ENCODE assay signal across 9 mouse cellular contexts in the genomic region with DNA sequence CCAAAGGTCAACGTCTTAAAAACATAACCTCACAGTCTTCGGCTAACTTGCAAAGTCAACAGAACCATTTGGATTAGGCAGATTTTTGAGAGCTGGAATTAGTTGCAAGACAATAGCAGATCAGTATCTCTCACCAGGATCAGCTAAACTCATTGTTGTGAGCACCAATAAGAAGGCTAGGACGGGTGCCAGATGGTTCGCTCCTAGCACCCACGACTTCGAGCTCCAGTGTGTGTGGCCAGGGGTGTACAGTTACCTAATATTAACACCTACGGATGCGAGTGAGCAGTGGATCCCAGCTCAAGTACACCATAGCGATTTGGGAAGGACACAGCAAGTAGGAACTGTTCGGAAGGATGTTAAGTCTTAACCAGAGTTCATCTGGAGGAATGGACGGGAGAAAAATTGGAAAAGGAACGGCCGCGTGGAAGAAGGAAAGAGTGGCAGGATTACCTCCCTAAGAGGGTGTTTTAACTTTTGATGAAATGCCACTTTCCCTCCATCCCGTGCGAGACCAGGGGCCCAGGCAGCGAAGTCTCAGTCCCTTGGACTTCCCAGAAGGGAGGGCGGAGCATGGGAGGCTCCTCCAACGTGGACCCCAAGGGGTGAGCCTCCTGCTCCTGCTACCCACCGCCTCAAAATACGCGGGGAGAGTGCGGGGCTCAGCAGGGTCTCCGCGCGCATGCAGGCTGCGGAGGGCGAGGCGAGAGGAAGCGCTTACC. TPM values are rescaled to one million over a fixed set of nuclear protein-coding genes. Genes with fewer than 3 reads are reported as not detected.
DNase-seq lines count a peak whose midpoint lies in the region; ATAC-seq and TF ChIP-seq lines count a peak whose summit lies in the region.
"Had no signal": no experiment of that assay in that cellular context is flagged by ENCODE, and none has a peak within 500 bp of the region (broad histone marks: within the 10 kb centered on the region; RNA-seq: fewer than 3 reads in every experiment).

No protein-coding gene starts in this region.

- TF ChIP-seq CTCF in bone marrow, adult 2 months (IDR thresholded peaks at IDR 0.05; ENCODE audit: control insufficient read depth, insufficient read depth, low read length): no peak
- TF ChIP-seq CTCF in lung, adult 2 months (IDR thresholded peaks at IDR 0.05; ENCODE audit: insufficient read depth, low read length): no peak

- H3K27me3 ChIP-seq in forebrain, embryonic 13.5 days: no peaks in the 10 kb centered on the region
- no peaks in the 10 kb centered on the region for H3K27me3 ChIP-seq in intestine, embryonic 16.5 days (replicated peaks; ENCODE audit: control insufficient read depth, insufficient read depth, low read length)
- no peaks in the 10 kb centered on the region for H3K27me3 ChIP-seq in stomach, embryonic 14.5 days (ENCODE audit: control insufficient read depth, insufficient read depth, low read length)

- H3K9ac ChIP-seq in forebrain, embryonic 13.5 days: peak overlapping the region; percentile 76
- peak overlapping the region; percentile 86 for H3K9ac ChIP-seq in intestine, embryonic 16.5 days (ENCODE audit: low read depth, low read length)
- peak overlapping the region; percentile 45 for H3K9ac ChIP-seq in stomach, embryonic 14.5 days (replicated peaks; ENCODE audit: low read depth, low read length)

- no peaks in the 10 kb centered on the region for H3K9me3 ChIP-seq in forebrain, embryonic 13.5 days (replicated peaks)
- H3K9me3 ChIP-seq in intestine, embryonic 16.5 days (ENCODE audit: control insufficient read depth, low read length): no peaks in the 10 kb centered on the region
- H3K9me3 ChIP-seq in stomach, embryonic 14.5 days (ENCODE audit: control insufficient read depth, low read depth, low read length): no peaks in the 10 kb centered on the region
- H3K9me3 ChIP-seq: G1E had no signal

- peak overlapping the region; percentile 92 for H3K4me2 ChIP-seq in forebrain, embryonic 13.5 days
- peak overlapping the region; percentile 86 for H3K4me2 ChIP-seq in intestine, embryonic 16.5 days (ENCODE audit: low read depth, low read length)
- peak overlapping the region; percentile 90 for H3K4me2 ChIP-seq in stomach, embryonic 14.5 days (replicated peaks; ENCODE audit: low read depth, low read length)

- no peaks in the 10 kb centered on the region for H3K4me1 ChIP-seq in bone marrow, adult 2 months (ENCODE audit: control insufficient read depth, insufficient read depth, low read length)
- peaks cover 26% of the 10 kb centered on the region for H3K4me1 ChIP-seq in forebrain, embryonic 13.5 days
- no peaks in the 10 kb centered on the region for H3K4me1 ChIP-seq in intestine, embryonic 16.5 days (ENCODE audit: control insufficient read depth, insufficient read depth, low read length)
- H3K4me1 ChIP-seq in lung, adult 2 months (ENCODE audit: control insufficient read depth, insufficient read depth, low read length): peaks cover 8% of the 10 kb centered on the region; the same call in 1 of the 2 replicates
- peaks cover 5% of the 10 kb centered on the region for H3K4me1 ChIP-seq in stomach, embryonic 14.5 days (ENCODE audit: control insufficient read depth, insufficient read depth, low read length)

- ATAC-seq in forebrain, embryonic 13.5 days: peak; percentile 16
- peak; percentile 71 for ATAC-seq in intestine, embryonic 16.5 days
- peak; percentile 57 for ATAC-seq in stomach, embryonic 14.5 days (ENCODE audit: insufficient number of reproducible peaks, insufficient read depth, low FRiP score, low read depth)
- no peak; the same call in 1 of the 2 replicates for ATAC-seq in frontal cortex, adult (ENCODE audit: low TSS enrichment)

- 4% methylated on average over 30 of the region's 30 CpGs for WGBS in bone marrow, adult 2 months
- 3% methylated on average over 30 of the region's 30 CpGs for WGBS in forebrain, embryonic 13.5 days
- WGBS in intestine, embryonic 16.5 days: 4% methylated on average over 30 of the region's 30 CpGs
- WGBS in lung, adult 2 months: 2% methylated on average over 30 of the region's 30 CpGs
- WGBS in stomach, embryonic 14.5 days: 4% methylated on average over 29 of the region's 30 CpGs

- peak; percentile 21 for DNase-seq in gastrocnemius, postnatal 10 days
- DNase-seq in gastrocnemius, adult 8-10 months (ENCODE audit: low spot score in 2 of 2): no peak
- DNase-seq in lung, adult 2 months: peak; percentile 35

- H3K36me3 ChIP-seq in forebrain, embryonic 13.5 days (ENCODE audit: poor library complexity, severe bottlenecking): 0 out of 2 replicates have a peak, but pooled peaks cover 3% of the 10 kb centered on the region
- H3K36me3 ChIP-seq in intestine, embryonic 16.5 days (ENCODE audit: control insufficient read depth, insufficient read depth, low read length): no peaks in the 10 kb centered on the region
- H3K36me3 ChIP-seq in stomach, embryonic 14.5 days (ENCODE audit: control insufficient read depth, insufficient read depth, low read length): no peaks in the 10 kb centered on the region
- H3K36me3 ChIP-seq: G1E had no signal

- TF ChIP-seq POLR2A in bone marrow, adult 2 months (IDR thresholded peaks at IDR 0.05; ENCODE audit: borderline replicate concordance, control insufficient read depth, low read depth, low read length): no peak
- TF ChIP-seq POLR2A in lung, adult 2 months (IDR thresholded peaks at IDR 0.05; ENCODE audit: borderline replicate concordance, extremely low read depth, low read depth, low read length): no peak

- H3K4me3 ChIP-seq in bone marrow, adult 2 months (replicated peaks; ENCODE audit: control insufficient read depth, low read depth, low read length): peak overlapping the region; percentile 62
- peak overlapping the region; percentile 61 for H3K4me3 ChIP-seq in forebrain, embryonic 13.5 days
- peak overlapping the region; percentile 78 for H3K4me3 ChIP-seq in intestine, embryonic 16.5 days (ENCODE audit: low read length)
- H3K4me3 ChIP-seq in lung, adult 2 months (replicated peaks; ENCODE audit: extremely low read depth, low read depth, low read length): peak overlapping the region; percentile 87
- peak overlapping the region; percentile 76 for H3K4me3 ChIP-seq in stomach, embryonic 14.5 days (ENCODE audit: low read depth, low read length)

- no peak overlapping the region for H3K27ac ChIP-seq in bone marrow, adult 2 months (ENCODE audit: control insufficient read depth, insufficient read depth, low read depth, low read length, poor library complexity)
- H3K27ac ChIP-seq in forebrain, embryonic 13.5 days: no peak overlapping the region
- H3K27ac ChIP-seq in intestine, embryonic 16.5 days (ENCODE audit: low read length): peak overlapping the region; percentile 88
- peak overlapping the region; percentile 66; the same call in 1 of the 2 replicates for H3K27ac ChIP-seq in stomach, embryonic 14.5 days (ENCODE audit: low read length)

RNA-seq across cellular contexts. Expression of gene Lima1, which starts 0.5 kb away (rescaled TPM):
- total RNA-seq in gastrocnemius, postnatal 10 days (2021): 10 to 100 TPM; 30.4 to 41.9 TPM
- total RNA-seq in gastrocnemius, adult 8-10 months (2022): 1 to 10 TPM; 5.8 to 9.4 (median 6.5) TPM
- polyA plus RNA-seq in bone marrow, adult 2 months (2011; ENCODE audit: insufficient read depth, insufficient read length, low replicate concordance, missing spikeins): 6.5 and 7.5 TPM in 2 replicates
- 33.5 and 37.5 TPM in 2 replicates for polyA plus RNA-seq in forebrain, embryonic 13.5 days (2015; fragmentation: Nextera tagmentation; extraction: Ambion mirVana)
- 105 and 112 TPM in 2 replicates for polyA plus RNA-seq in intestine, embryonic 16.5 days (2015; fragmentation: Nextera tagmentation; extraction: Ambion mirVana)
- 23.6 and 29.7 TPM in 2 replicates for polyA plus RNA-seq in lung, adult 2 months (2012; rRNA removed)
- 69.4 and 78.0 TPM in 2 replicates for polyA plus RNA-seq in stomach, embryonic 14.5 days (2014; fragmentation: Nextera tagmentation; extraction: Ambion mirVana)

Comparison
In these comparisons a context has a peak if more than half of its experiments do, and no peak if none do; other contexts are left out.
1. DNase-seq: peak in gastrocnemius, postnatal 10 days (single experiment) and lung, adult 2 months (single experiment); none in gastrocnemius, adult 8-10 months (0 of 2).
2. H3K27ac ChIP-seq: peak in intestine, embryonic 16.5 days (single experiment) and stomach, embryonic 14.5 days (single experiment); none in bone marrow, adult 2 months (single experiment) and forebrain, embryonic 13.5 days (single experiment).
3. Peak in every context shown above with its lines, with median percentiles within 50 percentile points of each other: H3K4me3 ChIP-seq, H3K4me2 ChIP-seq and H3K9ac ChIP-seq.